Mouse (Mus musculus): ENCODE measurements around the gene B230219D22Rik. TPM values are rescaled to one million over a fixed set of nuclear protein-coding genes. Genes with fewer than 3 reads are reported as not detected.

Gene B230219D22Rik
- total RNA-seq, 2 experiments from 2014 or later, result 79.5 to 82.6 TPM

- no peak for DNase-seq (ENCODE audit: low spot score in 2 of 2)
Measured at GRCm38 (mm10) chr13:55726598-55727119, 33.7 kb downstream of the B230219D22Rik start.

DNA sequence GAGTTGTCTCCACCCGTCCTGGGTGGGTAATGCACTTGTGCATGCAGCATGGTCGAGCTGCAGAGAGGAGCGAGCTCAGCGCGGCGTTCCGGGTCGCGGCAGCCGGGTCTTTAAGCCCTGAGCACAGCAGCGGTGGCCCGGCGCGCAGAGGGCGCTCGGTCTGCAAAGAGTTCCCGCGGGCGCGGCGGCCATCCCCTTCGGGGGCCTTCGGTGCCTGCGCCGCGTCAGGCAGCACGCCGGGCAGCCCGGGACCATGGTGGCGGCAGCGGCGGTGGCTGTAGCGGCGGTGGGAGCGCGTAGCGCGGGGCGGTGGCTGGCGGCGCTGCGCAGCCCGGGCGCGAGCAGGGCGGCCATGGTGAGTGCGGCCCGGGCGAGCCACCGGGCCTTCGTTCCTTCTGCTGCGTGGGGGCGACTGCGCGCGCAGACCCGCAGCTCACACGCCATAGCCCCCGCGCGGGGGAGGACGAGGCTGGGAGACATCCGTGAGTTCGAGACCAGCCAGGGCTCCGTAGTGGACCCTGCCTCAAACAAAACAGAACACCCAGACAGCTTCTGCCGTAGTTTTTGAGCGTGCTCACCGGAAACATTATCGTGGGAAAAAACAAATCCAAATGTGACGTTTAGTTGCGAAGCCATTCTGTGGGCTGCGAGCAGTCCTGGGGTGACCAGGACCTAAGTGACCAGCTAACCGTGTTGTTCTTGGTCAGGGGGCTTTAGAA, 34.4 kb downstream of the B230219D22Rik start, which contains the start of gene Pcbd2:
Gene Pcbd2, plus strand, starts transcription at position 249 of the 719 bp plus-strand sequence.
- peak; percentile 82 to 87 for DNase-seq (ENCODE audit: low spot score in 2 of 2)

- peak; percentile 63 to 73 for DNase-seq (ENCODE audit: low spot score in 2 of 2)
Measured at GRCm38 (mm10) chr13:55727839-55728238, 34.9 kb downstream of the B230219D22Rik start.

DNA sequence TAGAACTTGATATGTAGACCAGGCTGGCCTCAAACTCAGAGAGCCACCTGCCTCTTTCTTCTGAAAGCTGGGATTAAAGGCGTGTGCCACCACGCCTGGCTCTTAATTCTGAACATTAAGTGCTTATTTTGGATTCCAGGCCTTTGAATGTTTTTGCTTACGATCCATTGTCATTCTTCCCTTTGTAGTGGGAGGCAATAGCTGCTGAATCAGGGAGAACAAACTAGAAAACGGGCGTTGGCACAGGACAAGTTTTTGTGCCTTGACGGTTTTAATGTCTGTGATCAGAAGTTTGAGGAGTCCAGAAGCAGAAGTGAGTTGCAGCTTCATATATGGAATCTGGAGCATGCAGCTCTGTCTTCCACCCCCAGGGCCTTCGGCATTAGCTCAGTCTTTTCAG, 37.8 kb downstream of the B230219D22Rik start:
- no peak for DNase-seq (ENCODE audit: low spot score in 2 of 2)

- DNase-seq (ENCODE audit: low spot score in 2 of 2), result no peak
Measured at GRCm38 (mm10) chr13:55732121-55732520, 39.2 kb downstream of the B230219D22Rik start.

DNA sequence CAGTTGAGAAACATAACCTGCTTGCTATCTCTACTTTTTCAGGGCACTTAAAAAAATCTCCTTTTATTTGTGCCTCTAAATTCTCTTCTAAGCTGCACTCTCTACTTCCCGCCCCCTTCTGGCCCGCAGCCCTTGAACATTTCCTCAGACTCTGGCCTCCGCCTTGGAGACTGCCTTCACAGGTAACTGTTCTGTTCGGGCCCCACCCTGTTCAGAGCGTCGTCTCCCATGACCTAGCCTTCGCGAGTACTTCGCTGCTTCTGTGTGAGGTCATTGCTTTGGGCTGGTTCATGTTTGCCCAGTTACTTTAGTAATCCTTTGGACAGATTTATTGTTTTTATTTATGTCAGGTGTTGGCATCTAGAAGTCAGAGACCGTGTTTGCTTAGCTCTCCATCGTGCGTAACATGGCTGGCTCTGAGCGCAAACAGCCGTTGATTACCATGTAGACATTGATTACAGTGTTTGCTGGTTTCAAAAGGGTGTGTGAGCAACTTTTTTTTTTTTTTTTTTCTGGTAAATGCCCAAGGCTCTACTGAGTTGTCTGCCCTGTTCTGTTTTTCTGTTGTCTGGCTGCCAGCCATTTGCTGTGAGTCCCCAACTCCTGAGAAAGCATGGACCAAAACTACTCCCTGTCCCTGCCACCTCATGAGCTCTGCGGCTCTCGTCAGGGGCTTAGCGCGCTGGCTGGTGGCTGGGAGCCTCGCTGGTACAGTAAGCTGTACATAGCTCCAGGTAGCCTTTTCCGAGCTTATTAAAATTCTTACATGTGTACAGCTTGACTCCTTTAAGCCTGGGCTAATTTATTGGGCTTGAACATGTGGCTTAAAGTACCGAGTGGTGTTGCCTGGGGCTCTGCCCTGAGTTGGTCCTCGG, 40.9 kb downstream of the B230219D22Rik start:
- DNase-seq (ENCODE audit: low spot score in 2 of 2), result no peak

DNA sequence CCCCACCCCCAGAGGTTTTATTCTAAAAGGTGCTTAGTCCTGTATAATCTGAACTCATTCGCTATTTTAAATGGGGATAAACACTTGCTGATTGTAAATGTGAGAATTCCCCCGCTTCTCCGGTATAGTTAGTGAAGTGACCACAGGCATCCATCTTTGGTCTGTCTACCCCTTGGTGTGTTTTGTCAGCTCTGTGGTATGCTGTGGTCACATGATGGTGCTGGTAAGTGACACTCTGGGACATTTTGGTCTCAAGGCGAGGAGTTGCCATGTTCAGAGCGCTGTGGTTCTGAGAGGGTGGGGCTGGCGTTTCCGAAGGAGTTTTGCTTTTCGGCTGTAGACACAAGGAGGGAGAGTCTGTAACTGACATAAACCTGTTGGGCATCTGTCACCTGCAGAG, 45.0 kb downstream of the B230219D22Rik start:
- DNase-seq (ENCODE audit: low spot score in 2 of 2), result no peak

GRCm38 (mm10) chr13:55742306-55742705, 49.4 kb downstream of the B230219D22Rik start:
- no peak for DNase-seq (ENCODE audit: low spot score in 2 of 2)

Other genes starting within 250 kb of the B230219D22Rik start
- 10 to 100 TPM; 74.2 to 76.8 TPM for gene Grk6, start 248.1 kb upstream of the B230219D22Rik start, total RNA-seq (2021)
- 10 to 100 TPM; 89.9 to 92.7 TPM for gene Prr7, start 228.9 kb upstream of the B230219D22Rik start, total RNA-seq (2021)
- 100 to 1,000 TPM; 335 to 353 TPM for gene Dbn1, start 205.0 kb upstream of the B230219D22Rik start, total RNA-seq (2021)
- gene Pdlim7, start 179.4 kb upstream of the B230219D22Rik start, total RNA-seq (2021), result 10 to 100 TPM; 69.4 to 78.9 TPM
- 1 to 10 TPM; 6.7 to 7.9 TPM for gene Dok3, start 163.8 kb upstream of the B230219D22Rik start, total RNA-seq (2021)
- 10 to 100 TPM; 44.8 to 47.0 TPM for gene Ddx41, start 156.5 kb upstream of the B230219D22Rik start, total RNA-seq (2021)
- 10 to 100 TPM; 64.8 to 67.7 TPM for gene Fam193b, start 122.0 kb upstream of the B230219D22Rik start, total RNA-seq (2021)
- 100 to 1,000 TPM; 132 to 133 TPM for gene Tmed9, start 119.4 kb upstream of the B230219D22Rik start, total RNA-seq (2021)
- gene B4galt7, start 93.2 kb upstream of the B230219D22Rik start, total RNA-seq (2021), result 10 to 100 TPM; 22.5 to 22.8 TPM
- 10 to 100 TPM; 48.7 TPM for gene Caml, start 70.1 kb upstream of the B230219D22Rik start, total RNA-seq (2021)
- gene Ddx46, start 58.1 kb upstream of the B230219D22Rik start, total RNA-seq (2021), result 10 to 100 TPM; 46.0 to 50.8 TPM
- gene Txndc15, start 21.5 kb downstream of the B230219D22Rik start, total RNA-seq (2021), result 10 to 100 TPM; 63.3 to 67.4 TPM
- 10 to 100 TPM; 27.2 to 33.4 TPM for gene Pcbd2, start 34.2 kb downstream of the B230219D22Rik start, total RNA-seq (2021)
- gene Catsper3, start 91.4 kb downstream of the B230219D22Rik start, total RNA-seq (2021), result under 1 TPM; 0.25 to 0.29 TPM
- not detected for gene Pitx1, start 143.1 kb downstream of the B230219D22Rik start, total RNA-seq (2021)